Mouse (Mus musculus): ENCODE measurements around the gene Aipl1. TPM values are rescaled to one million over a fixed set of nuclear protein-coding genes. Genes with fewer than 3 reads are reported as not detected.

The Aipl1 gene
- polyA plus RNA-seq, 1 experiment from 2014 or later: 0.40 TPM

- no peak for ATAC-seq (ENCODE audit: low FRiP score)
- WGBS: 25% methylated on average over 23 of the region's 23 CpGs
- H3K4me3 ChIP-seq: no peak overlapping the region
- H3K27me3 ChIP-seq: peaks cover 15% of the 10 kb centered on the region
- 0 out of 2 replicates have a peak, but pooled peaks cover 2% of the 10 kb centered on the region for H3K4me1 ChIP-seq
- H3K27ac ChIP-seq: no peak overlapping the region
- H3K4me2 ChIP-seq (replicated peaks): no peak overlapping the region
- no peaks in the 10 kb centered on the region for H3K9me3 ChIP-seq (replicated peaks)
- no peak overlapping the region for H3K9ac ChIP-seq
- H3K36me3 ChIP-seq: no peaks in the 10 kb centered on the region
These were observed 8.2 kb downstream of the Aipl1 start for GRCm38 (mm10) chr11:72029143-72029542.

GRCm38 (mm10) chr11:72027836-72028235, 9.5 kb downstream of the Aipl1 start:
- H3K36me3 ChIP-seq: no peaks in the 10 kb centered on the region
- no peak overlapping the region for H3K9ac ChIP-seq
- no peak overlapping the region for H3K27ac ChIP-seq
- H3K27me3 ChIP-seq: peaks cover 15% of the 10 kb centered on the region
- H3K4me2 ChIP-seq (replicated peaks): no peak overlapping the region
- 78% methylated on average over 9 of the region's 9 CpGs for WGBS
- no peak for ATAC-seq (ENCODE audit: low FRiP score)
- no peak overlapping the region for H3K4me3 ChIP-seq
- no peaks in the 10 kb centered on the region for H3K9me3 ChIP-seq (replicated peaks)
- 0 out of 2 replicates have a peak, but pooled peaks cover 4% of the 10 kb centered on the region for H3K4me1 ChIP-seq

- Histone ChIP-seq H3K4me2 (replicated peaks) (no peak overlapping the region), H3K9ac (no peak overlapping the region), H3K4me3 (no peak overlapping the region), H3K4me1 (0 out of 2 replicates have a peak, but pooled peaks cover 4% of the 10 kb centered on the region), H3K9me3 (replicated peaks) (no peaks in the 10 kb centered on the region), H3K36me3 (no peaks in the 10 kb centered on the region), H3K27ac (no peak overlapping the region), H3K27me3 (peaks cover 15% of the 10 kb centered on the region)
- WGBS: 89% methylated on average over 9 of the region's 9 CpGs
- no peak for ATAC-seq (ENCODE audit: low FRiP score)
These were observed 10.8 kb downstream of the Aipl1 start for GRCm38 (mm10) chr11:72026516-72026915.

GRCm38 (mm10) chr11:72025843-72026242, 11.5 kb downstream of the Aipl1 start:
- Histone ChIP-seq H3K9ac (no peak overlapping the region), H3K36me3 (no peaks in the 10 kb centered on the region), H3K27me3 (peaks cover 15% of the 10 kb centered on the region), H3K4me2 (replicated peaks) (no peak overlapping the region), H3K4me3 (no peak overlapping the region), H3K9me3 (replicated peaks) (no peaks in the 10 kb centered on the region), H3K27ac (no peak overlapping the region), H3K4me1 (0 out of 2 replicates have a peak, but pooled peaks cover 4% of the 10 kb centered on the region)
- WGBS: 41% methylated on average over 5 of the region's 5 CpGs
- ATAC-seq (ENCODE audit: low FRiP score): no peak

GRCm38 (mm10) chr11:72024193-72024781, 13.0 kb downstream of the Aipl1 start:
- H3K9me3 ChIP-seq (replicated peaks): no peaks in the 10 kb centered on the region
- no peak overlapping the region for H3K9ac ChIP-seq
- no peak overlapping the region for H3K27ac ChIP-seq
- H3K27me3 ChIP-seq: peaks cover 1% of the 10 kb centered on the region
- H3K36me3 ChIP-seq: no peaks in the 10 kb centered on the region
- no peak overlapping the region for H3K4me2 ChIP-seq (replicated peaks)
- H3K4me1 ChIP-seq: 0 out of 2 replicates have a peak, but pooled peaks cover 4% of the 10 kb centered on the region
- WGBS: 31% methylated on average over 5 of the region's 5 CpGs
- H3K4me3 ChIP-seq: no peak overlapping the region
- ATAC-seq (ENCODE audit: low FRiP score): 0 out of 2 replicates have a peak, but pooled peaks have one; percentile 50

GRCm38 (mm10) chr11:72023581-72023980, 13.7 kb downstream of the Aipl1 start:
- Histone ChIP-seq H3K4me3 (no peak overlapping the region), H3K9ac (no peak overlapping the region), H3K4me2 (replicated peaks) (no peak overlapping the region), H3K36me3 (no peaks in the 10 kb centered on the region), H3K27me3 (no peaks in the 10 kb centered on the region; the same call in 1 of the 2 replicates), H3K4me1 (0 out of 2 replicates have a peak, but pooled peaks cover 4% of the 10 kb centered on the region), H3K27ac (no peak overlapping the region), H3K9me3 (replicated peaks) (no peaks in the 10 kb centered on the region)
- WGBS: 40% methylated on average over 10 of the region's 10 CpGs
- ATAC-seq (ENCODE audit: low FRiP score): no peak

- Histone ChIP-seq H3K27ac (no peak overlapping the region), H3K9me3 (replicated peaks) (no peaks in the 10 kb centered on the region), H3K36me3 (no peaks in the 10 kb centered on the region), H3K9ac (no peak overlapping the region), H3K4me2 (replicated peaks) (no peak overlapping the region), H3K4me3 (no peak overlapping the region), H3K4me1 (0 out of 2 replicates have a peak, but pooled peaks cover 4% of the 10 kb centered on the region), H3K27me3 (no peaks in the 10 kb centered on the region; the same call in 1 of the 2 replicates)
- WGBS: 90% methylated on average over 6 of the region's 6 CpGs
- no peak for ATAC-seq (ENCODE audit: low FRiP score)
These were observed 14.5 kb downstream of the Aipl1 start for GRCm38 (mm10) chr11:72022827-72023226.

GRCm38 (mm10) chr11:72021015-72021414, 16.3 kb downstream of the Aipl1 start:
- Histone ChIP-seq H3K27ac (no peak overlapping the region), H3K9ac (no peak overlapping the region), H3K9me3 (replicated peaks) (no peaks in the 10 kb centered on the region), H3K36me3 (no peaks in the 10 kb centered on the region), H3K4me2 (replicated peaks) (no peak overlapping the region), H3K4me1 (0 out of 2 replicates have a peak, but pooled peaks cover 4% of the 10 kb centered on the region), H3K4me3 (no peak overlapping the region), H3K27me3 (no peaks in the 10 kb centered on the region)
- 67% methylated on average over 4 of the region's 4 CpGs for WGBS
- no peak for ATAC-seq (ENCODE audit: low FRiP score)

GRCm38 (mm10) chr11:72017253-72017601, 20.1 kb downstream of the Aipl1 start:
- H3K27ac ChIP-seq: no peak overlapping the region
- H3K4me3 ChIP-seq: no peak overlapping the region
- no peaks in the 10 kb centered on the region for H3K27me3 ChIP-seq
- no peak overlapping the region for H3K4me2 ChIP-seq (replicated peaks)
- no peaks in the 10 kb centered on the region for H3K9me3 ChIP-seq (replicated peaks)
- ATAC-seq (ENCODE audit: low FRiP score): no peak
- WGBS: 75% methylated on average over 9 of the region's 9 CpGs
- no peaks in the 10 kb centered on the region for H3K4me1 ChIP-seq
- no peak overlapping the region for H3K9ac ChIP-seq
- no peaks in the 10 kb centered on the region for H3K36me3 ChIP-seq

- no peak overlapping the region for H3K9ac ChIP-seq
- H3K36me3 ChIP-seq: no peaks in the 10 kb centered on the region
- no peaks in the 10 kb centered on the region for H3K27me3 ChIP-seq
- no peaks in the 10 kb centered on the region for H3K9me3 ChIP-seq (replicated peaks)
- H3K4me3 ChIP-seq: no peak overlapping the region
- no peak overlapping the region for H3K27ac ChIP-seq
- WGBS: 80% methylated on average over 13 of the region's 13 CpGs
- ATAC-seq (ENCODE audit: low FRiP score): no peak
- H3K4me1 ChIP-seq: peaks cover 3% of the 10 kb centered on the region
- H3K4me2 ChIP-seq (replicated peaks): no peak overlapping the region
These were observed 20.6 kb downstream of the Aipl1 start for GRCm38 (mm10) chr11:72016518-72017252.

- Histone ChIP-seq H3K9me3 (replicated peaks) (no peaks in the 10 kb centered on the region), H3K36me3 (no peaks in the 10 kb centered on the region), H3K4me1 (peaks cover 18% of the 10 kb centered on the region), H3K4me2 (replicated peaks) (no peak overlapping the region), H3K4me3 (no peak overlapping the region), H3K27ac (no peak overlapping the region), H3K27me3 (no peaks in the 10 kb centered on the region), H3K9ac (no peak overlapping the region)
- no peak for ATAC-seq (ENCODE audit: low FRiP score)
- 57% methylated on average over 4 of the region's 4 CpGs for WGBS
These were observed 22.6 kb downstream of the Aipl1 start for GRCm38 (mm10) chr11:72014674-72015073.

- 0 out of 2 replicates have a peak overlapping the region, but pooled peaks have one; percentile 35 for H3K27ac ChIP-seq
- H3K4me3 ChIP-seq: no peak overlapping the region
- 88% methylated on average over 1 of the region's 1 CpGs for WGBS
- H3K27me3 ChIP-seq: no peaks in the 10 kb centered on the region
- no peak overlapping the region for H3K9ac ChIP-seq
- no peak overlapping the region for H3K4me2 ChIP-seq (replicated peaks)
- peaks cover 18% of the 10 kb centered on the region for H3K4me1 ChIP-seq
- H3K36me3 ChIP-seq: no peaks in the 10 kb centered on the region
- H3K9me3 ChIP-seq (replicated peaks): no peaks in the 10 kb centered on the region
- ATAC-seq (ENCODE audit: low FRiP score): no peak
These were observed 25.4 kb downstream of the Aipl1 start for GRCm38 (mm10) chr11:72011955-72012354.

Measured in hindbrain, embryonic 12.5 days (tissue).